Mouse (Mus musculus) liver, adult 2 months (tissue): Measurements from ENCODE around the gene Spon2.

ENCODE experiments used
- CTCF ChIP-seq: fragments of 200-500 bp; IDR thresholded peaks from 2 replicates; pipeline ENCODE4 v1.5.1; 2011; ENCODE audit warnings: low read depth, low read length, control low read depth
- POLR2A ChIP-seq: fragments of 200-500 bp; IDR thresholded peaks from 2 replicates; pipeline ENCODE4 v1.6.1; 2011; ENCODE audit warnings: low read length, control low read depth; ENCODE audit not compliant: insufficient read depth; ENCODE audit errors: extremely low read depth

DNA sequence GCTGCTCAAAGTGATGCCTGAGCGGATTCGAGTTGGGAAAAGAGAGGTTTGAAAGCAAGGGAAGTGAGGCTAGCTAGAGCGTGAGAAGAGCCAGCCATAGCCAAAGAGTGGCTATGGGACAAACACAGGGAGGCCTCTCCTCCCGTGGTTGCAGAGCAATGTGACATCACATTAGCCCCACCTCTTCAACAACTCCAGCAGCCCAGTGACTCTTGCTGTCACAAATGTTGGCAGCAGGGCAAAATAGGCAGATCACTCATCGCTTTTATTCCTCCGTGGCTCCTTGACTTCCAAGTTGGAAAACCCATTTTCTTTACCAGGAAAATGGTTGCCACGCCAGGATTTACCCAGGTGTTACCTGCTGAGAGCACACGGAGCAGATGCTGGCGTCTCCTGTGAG, 11.1 kb downstream of the Spon2 start:
- TF ChIP-seq CTCF: no peak
- no peak for TF ChIP-seq POLR2A
